Mouse (Mus musculus) urinary bladder, adult 2 months (tissue): Measurements from ENCODE around the gene Dusp16. TPM values are rescaled to one million over a fixed set of nuclear protein-coding genes. Genes with fewer than 3 reads are reported as not detected.

ENCODE experiments used
- polyA plus RNA-seq: library from polyadenylated mRNA; depleted of rRNA; stranded (reverse); fragments of >200 nt; gene quantifications from 2 replicates; pipeline ENCODE4 v1.2.3, GENCODE M21; 2012; rRNA removed

Gene Dusp16
- polyA plus RNA-seq, 1 experiment = 34.6 TPM

Other genes with a start within 250 kb of the Dusp16 start
- gene Lrp6, start 225.7 kb downstream of the Dusp16 start, polyA plus RNA-seq = 36.2 and 43.8 TPM in 2 replicates
- 15.2 and 15.4 TPM in 2 replicates for gene Mansc1, start 160.1 kb downstream of the Dusp16 start, polyA plus RNA-seq
- 15.8 and 17.4 TPM in 2 replicates for gene Borcs5, start 153.1 kb downstream of the Dusp16 start, polyA plus RNA-seq
- gene Crebl2, start 37.5 kb upstream of the Dusp16 start, polyA plus RNA-seq = 35.3 and 37.5 TPM in 2 replicates
- gene Gpr19, start 106.0 kb upstream of the Dusp16 start, polyA plus RNA-seq = 9.5 and 9.7 TPM in 2 replicates
- gene Cdkn1b, start 127.8 kb upstream of the Dusp16 start, polyA plus RNA-seq = 28.8 and 32.3 TPM in 2 replicates
- gene Apold1, start 189.1 kb upstream of the Dusp16 start, polyA plus RNA-seq = 1.9 TPM in 2 replicates
- 80.2 and 86.4 TPM in 2 replicates for gene Ddx47, start 219.0 kb upstream of the Dusp16 start, polyA plus RNA-seq